Mouse (Mus musculus) liver, postnatal 0 days (tissue): ENCODE measurements around the gene Tdp1.

Experiments used
- CTCF ChIP-seq: sonication (generic); IDR thresholded peaks from 2 replicates; pipeline ENCODE4 v1.5.1; 2016; ENCODE audit warnings: antibody characterized with exemption, low read depth
- EP300 ChIP-seq: IDR thresholded peaks from 2 replicates; pipeline ENCODE4 v1.6.1; 2016; ENCODE audit warnings: antibody characterized with exemption, low read depth, mild to moderate bottlenecking

- TF ChIP-seq CTCF: no peak
- TF ChIP-seq EP300: no peak
Observed at GRCm38 (mm10) chr12:99966881-99967363, 82.6 kb downstream of the Tdp1 start.
